Mouse (Mus musculus): ENCODE results near the gene Mlx.

DNA sequence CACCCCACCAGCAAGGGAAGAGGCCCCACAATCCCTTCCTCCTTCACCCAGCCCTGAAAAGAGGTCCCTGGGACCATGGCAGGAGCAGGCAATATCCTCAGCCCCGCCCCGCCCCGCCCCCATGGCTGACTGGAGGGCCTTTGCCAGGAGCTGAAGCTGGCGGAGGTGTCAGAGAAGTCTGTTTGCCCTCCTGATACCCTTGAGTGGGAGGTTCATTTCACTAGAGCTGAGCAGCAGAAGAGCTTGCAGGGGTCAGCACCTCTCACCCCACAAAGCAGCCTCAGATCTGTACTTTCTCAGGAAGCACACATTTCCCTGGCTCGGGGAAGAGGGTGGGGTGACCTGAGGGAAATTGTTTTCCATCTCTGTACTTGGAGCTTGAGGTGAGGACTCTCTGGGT lies 28.4 kb upstream of the Mlx start:
- TF ChIP-seq CTCF (IDR thresholded peaks at IDR 0.05) (no peak), POLR2A (IDR thresholded peaks at IDR 0.05; ENCODE audit: insufficient read depth, low read depth, low read length) (peak; percentile 58), EP300 (IDR thresholded peaks at IDR 0.05; ENCODE audit: insufficient read depth, low read depth, low read length) (peak; percentile 97)

Measured in heart, adult 2 months (tissue).